Comparison of ENCODE assay signal across 8 mouse cellular contexts in genomic region chr11:120359391-120359790, GRCm38 (mm10). TPM values are rescaled to one million over a fixed set of nuclear protein-coding genes. Genes with fewer than 3 reads are reported as not detected.
DNase-seq lines count a peak whose midpoint lies in the region; ATAC-seq lines count a peak whose summit lies in the region.
"Had no signal": no experiment of that assay in that cellular context is flagged by ENCODE, and none has a peak within 500 bp of the region (broad histone marks: within the 10 kb centered on the region; RNA-seq: fewer than 3 reads in every experiment).

No protein-coding gene starts in this region.

- no peaks in the 10 kb centered on the region for H3K9me3 ChIP-seq in heart, embryonic 11.5 days (replicated peaks; ENCODE audit: control insufficient read depth, low read length)
- H3K9me3 ChIP-seq in midbrain, embryonic 11.5 days (ENCODE audit: control insufficient read depth, low read length), result no peaks in the 10 kb centered on the region
- no peaks in the 10 kb centered on the region for H3K9me3 ChIP-seq in midbrain, embryonic 14.5 days (ENCODE audit: control insufficient read depth, low read length)
- H3K9me3 ChIP-seq in midbrain, embryonic 15.5 days, result no peaks in the 10 kb centered on the region
- H3K9me3 ChIP-seq: stomach, embryonic 15.5 days had no signal

- no peak overlapping the region for H3K4me3 ChIP-seq in heart, embryonic 11.5 days (ENCODE audit: low read depth, low read length)
- no peak overlapping the region for H3K4me3 ChIP-seq in midbrain, embryonic 11.5 days (ENCODE audit: low read depth, low read length)
- H3K4me3 ChIP-seq in midbrain, embryonic 14.5 days (replicated peaks; ENCODE audit: low read depth, low read length), result no peak overlapping the region
- no peak overlapping the region for H3K4me3 ChIP-seq in midbrain, embryonic 15.5 days
- H3K4me3 ChIP-seq: stomach, embryonic 15.5 days had no signal

- H3K4me1 ChIP-seq in heart, embryonic 11.5 days (ENCODE audit: control insufficient read depth, insufficient read depth, low read length), result peaks cover 44% of the 10 kb centered on the region
- peaks cover 11% of the 10 kb centered on the region for H3K4me1 ChIP-seq in midbrain, embryonic 11.5 days (ENCODE audit: control insufficient read depth, insufficient read depth, low read length)
- H3K4me1 ChIP-seq in midbrain, embryonic 14.5 days (ENCODE audit: control insufficient read depth, insufficient read depth, low read length), result peaks cover 29% of the 10 kb centered on the region
- H3K4me1 ChIP-seq in midbrain, embryonic 15.5 days, result peaks cover 27% of the 10 kb centered on the region

- no peak overlapping the region for H3K4me2 ChIP-seq in heart, embryonic 11.5 days
- no peak overlapping the region for H3K4me2 ChIP-seq in midbrain, embryonic 11.5 days
- H3K4me2 ChIP-seq in midbrain, embryonic 14.5 days (ENCODE audit: low read length), result no peak overlapping the region
- H3K4me2 ChIP-seq in midbrain, embryonic 15.5 days, result no peak overlapping the region
- H3K4me2 ChIP-seq: stomach, embryonic 15.5 days had no signal

- peak; percentile 97 for DNase-seq in heart, adult 11 months
- DNase-seq in midbrain, embryonic 11.5 days (ENCODE audit: low spot score, missing footprints), result peak; percentile 66
- DNase-seq in midbrain, embryonic 14.5 days, result no peak
- peak; percentile 49 to 53 for DNase-seq in cerebellum, postnatal 36 days
- DNase-seq in liver, result no peak

- ATAC-seq in heart, embryonic 11.5 days (replicated peaks; ENCODE audit: insufficient number of reproducible peaks, low FRiP score, low TSS enrichment), result no peak
- ATAC-seq in midbrain, embryonic 11.5 days (ENCODE audit: low FRiP score), result no peak
- no peak for ATAC-seq in midbrain, embryonic 14.5 days (ENCODE audit: low FRiP score, low TSS enrichment)
- ATAC-seq in midbrain, embryonic 15.5 days (replicated peaks), result no peak

- no peaks in the 10 kb centered on the region for H3K27me3 ChIP-seq in heart, embryonic 11.5 days (ENCODE audit: control insufficient read depth, insufficient read depth, low read length)
- H3K27me3 ChIP-seq in midbrain, embryonic 11.5 days (ENCODE audit: control insufficient read depth, insufficient read depth, low read length), result no peaks in the 10 kb centered on the region
- H3K27me3 ChIP-seq in midbrain, embryonic 14.5 days (ENCODE audit: control insufficient read depth, insufficient read depth, low read length), result no peaks in the 10 kb centered on the region
- no peaks in the 10 kb centered on the region for H3K27me3 ChIP-seq in midbrain, embryonic 15.5 days (replicated peaks)
- H3K27me3 ChIP-seq: stomach, embryonic 15.5 days had no signal

- H3K9ac ChIP-seq in heart, embryonic 11.5 days (ENCODE audit: low read depth, low read length), result no peak overlapping the region
- no peak overlapping the region for H3K9ac ChIP-seq in midbrain, embryonic 11.5 days (ENCODE audit: low read length)
- H3K9ac ChIP-seq in midbrain, embryonic 14.5 days (replicated peaks; ENCODE audit: low read length), result no peak overlapping the region
- no peak overlapping the region for H3K9ac ChIP-seq in midbrain, embryonic 15.5 days
- H3K9ac ChIP-seq: stomach, embryonic 15.5 days had no signal

- no peaks in the 10 kb centered on the region for H3K36me3 ChIP-seq in heart, embryonic 11.5 days (ENCODE audit: control insufficient read depth, insufficient read depth, low read length)
- no peaks in the 10 kb centered on the region for H3K36me3 ChIP-seq in midbrain, embryonic 11.5 days (ENCODE audit: control insufficient read depth, insufficient read depth, low read length)
- H3K36me3 ChIP-seq in midbrain, embryonic 14.5 days (ENCODE audit: control insufficient read depth, insufficient read depth, low read length), result no peaks in the 10 kb centered on the region
- H3K36me3 ChIP-seq in midbrain, embryonic 15.5 days (replicated peaks), result no peaks in the 10 kb centered on the region
- H3K36me3 ChIP-seq: stomach, embryonic 15.5 days had no signal

- no peak overlapping the region for H3K27ac ChIP-seq in heart, embryonic 11.5 days (ENCODE audit: low read depth, low read length)
- no peak overlapping the region for H3K27ac ChIP-seq in midbrain, embryonic 11.5 days (ENCODE audit: low read depth, low read length)
- H3K27ac ChIP-seq in midbrain, embryonic 14.5 days (replicated peaks; ENCODE audit: low read depth, low read length), result no peak overlapping the region
- peak overlapping the region; percentile 88 for H3K27ac ChIP-seq in midbrain, embryonic 15.5 days

- 85% methylated on average over 6 of the region's 6 CpGs for WGBS in heart, embryonic 11.5 days (ENCODE audit: insufficient replicate concordance)
- WGBS in midbrain, embryonic 11.5 days, result 80% methylated on average over 6 of the region's 6 CpGs
- 67% methylated on average over 6 of the region's 6 CpGs for WGBS in midbrain, embryonic 14.5 days
- 59% methylated on average over 6 of the region's 6 CpGs for WGBS in midbrain, embryonic 15.5 days

RNA-seq across cellular contexts. Expression of gene Fscn2, which starts 1.9 kb away (rescaled TPM):
- 0.57 TPM in 1 of 2 replicates, not detected in the other for polyA plus RNA-seq in heart, embryonic 11.5 days (2014; fragmentation: Nextera tagmentation; extraction: Ambion mirVana)
- polyA plus RNA-seq in midbrain, embryonic 11.5 days (2014; fragmentation: Nextera tagmentation; extraction: Ambion mirVana), result 1.4 TPM in 2 replicates
- polyA plus RNA-seq in midbrain, embryonic 14.5 days (2014; fragmentation: Nextera tagmentation; extraction: Ambion mirVana), result 1.7 and 2.5 TPM in 2 replicates
- 0.84 and 1.4 TPM in 2 replicates for polyA plus RNA-seq in midbrain, embryonic 15.5 days (2015; fragmentation: Nextera tagmentation; extraction: Ambion mirVana)

RNA-seq across cellular contexts. Expression of gene Actg1, which starts 11.0 kb away (rescaled TPM):
- polyA plus RNA-seq in heart, embryonic 11.5 days (2014; fragmentation: Nextera tagmentation; extraction: Ambion mirVana), result 1,448 and 1,508 TPM in 2 replicates
- 2,965 and 3,081 TPM in 2 replicates for polyA plus RNA-seq in midbrain, embryonic 11.5 days (2014; fragmentation: Nextera tagmentation; extraction: Ambion mirVana)
- 4,502 and 4,930 TPM in 2 replicates for polyA plus RNA-seq in midbrain, embryonic 14.5 days (2014; fragmentation: Nextera tagmentation; extraction: Ambion mirVana)
- polyA plus RNA-seq in midbrain, embryonic 15.5 days (2015; fragmentation: Nextera tagmentation; extraction: Ambion mirVana), result 4,418 and 4,467 TPM in 2 replicates

RNA-seq across cellular contexts. Expression of gene Faap100, which starts 19.2 kb away (rescaled TPM):
- polyA plus RNA-seq in heart, embryonic 11.5 days (2014; fragmentation: Nextera tagmentation; extraction: Ambion mirVana), result 24.2 and 29.6 TPM in 2 replicates
- polyA plus RNA-seq in midbrain, embryonic 11.5 days (2014; fragmentation: Nextera tagmentation; extraction: Ambion mirVana), result 25.3 and 29.2 TPM in 2 replicates
- 95.9 and 114 TPM in 2 replicates for polyA plus RNA-seq in midbrain, embryonic 14.5 days (2014; fragmentation: Nextera tagmentation; extraction: Ambion mirVana)
- 124 TPM in 2 replicates for polyA plus RNA-seq in midbrain, embryonic 15.5 days (2015; fragmentation: Nextera tagmentation; extraction: Ambion mirVana)

Comparison
In these comparisons a context has a peak if more than half of its experiments do, and no peak if none do; other contexts are left out.
1. DNase-seq: peak in heart, adult 11 months (single experiment), midbrain, embryonic 11.5 days (single experiment) and cerebellum, postnatal 36 days (2 of 2); none in midbrain, embryonic 14.5 days (single experiment) and liver (single experiment).